Mouse (Mus musculus) heart, adult 11 months (tissue): ENCODE results near the gene 4930402H24Rik.
A peak's percentile ranks its signal among the peaks of the same experiment; 100 is the strongest.

Source experiments
- DNase-seq: peaks from one replicate; pipeline ENCODE4 v3.0.0; 2022

The 4930402H24Rik gene

GRCm38 (mm10) chr2:130728906-130729585 lies 177.2 kb downstream of the 4930402H24Rik start:
- no peak for DNase-seq

- DNase-seq: no peak
These were observed 178.5 kb downstream of the 4930402H24Rik start for GRCm38 (mm10) chr2:130727752-130728151.

GRCm38 (mm10) chr2:130724369-130724768 lies 181.8 kb downstream of the 4930402H24Rik start:
- DNase-seq: no peak

GRCm38 (mm10) chr2:130717951-130718350 lies 188.3 kb downstream of the 4930402H24Rik start:
- DNase-seq: no peak

- DNase-seq: no peak
These were observed 199.1 kb downstream of the 4930402H24Rik start for GRCm38 (mm10) chr2:130707057-130707456.

- DNase-seq: no peak
These were observed 199.6 kb downstream of the 4930402H24Rik start for GRCm38 (mm10) chr2:130706602-130707001.

GRCm38 (mm10) chr2:130705178-130705577 lies 201.0 kb downstream of the 4930402H24Rik start:
- DNase-seq: no peak

GRCm38 (mm10) chr2:130704040-130705001 lies 201.9 kb downstream of the 4930402H24Rik start:
- DNase-seq: peak; percentile 93

- no peak for DNase-seq
These were observed 208.4 kb downstream of the 4930402H24Rik start for GRCm38 (mm10) chr2:130697821-130698266.

GRCm38 (mm10) chr2:130697153-130697810 lies 208.9 kb downstream of the 4930402H24Rik start, which contains the start of gene Slc4a11:
TSS of gene Slc4a11 (minus strand) at chr2:130697519.
- DNase-seq: peak; percentile 94

GRCm38 (mm10) chr2:130696700-130697152 lies 209.5 kb downstream of the 4930402H24Rik start:
- no peak for DNase-seq

- no peak for DNase-seq
These were observed 212.6 kb downstream of the 4930402H24Rik start for GRCm38 (mm10) chr2:130693563-130693962.

- no peak for DNase-seq
These were observed 217.2 kb downstream of the 4930402H24Rik start for GRCm38 (mm10) chr2:130689011-130689410.

GRCm38 (mm10) chr2:130685426-130685825 lies 220.8 kb downstream of the 4930402H24Rik start:
- no peak for DNase-seq

GRCm38 (mm10) chr2:130681531-130681930 lies 224.7 kb downstream of the 4930402H24Rik start:
- DNase-seq: no peak

GRCm38 (mm10) chr2:130679899-130680298 lies 226.3 kb downstream of the 4930402H24Rik start:
- DNase-seq: no peak

GRCm38 (mm10) chr2:130679154-130679553 lies 227.1 kb downstream of the 4930402H24Rik start:
- DNase-seq: no peak

GRCm38 (mm10) chr2:130677211-130677610 lies 229.0 kb downstream of the 4930402H24Rik start:
- DNase-seq: no peak

- DNase-seq: peak; percentile 99
These were observed 238.6 kb downstream of the 4930402H24Rik start, which contains the start of gene Itpa for GRCm38 (mm10) chr2:130667559-130667958. TSS of gene Itpa (plus strand) at chr2:130667610.

GRCm38 (mm10) chr2:130664102-130664701 lies 242.0 kb downstream of the 4930402H24Rik start, which contains the start of gene Ddrgk1:
TSS of gene Ddrgk1 (minus strand) at chr2:130664659.
- DNase-seq: peak; percentile 100

- peak; percentile 92 for DNase-seq
These were observed 242.9 kb downstream of the 4930402H24Rik start for GRCm38 (mm10) chr2:130663342-130663741.

- no peak for DNase-seq
These were observed 247.7 kb downstream of the 4930402H24Rik start for GRCm38 (mm10) chr2:130658530-130658929.
